Mouse (Mus musculus): ENCODE results near the gene Pold2. TPM values are rescaled to one million over a fixed set of nuclear protein-coding genes. Genes with fewer than 3 reads are reported as not detected.

Gene Pold2
- polyA plus RNA-seq, 1 experiment from 2014 or later: 115 TPM

- Histone ChIP-seq H3K9ac (ENCODE audit: low read length) (no peak overlapping the region), H3K4me3 (ENCODE audit: low read length) (no peak overlapping the region), H3K36me3 (ENCODE audit: control insufficient read depth, insufficient read depth) (no peaks in the 10 kb centered on the region), H3K27me3 (ENCODE audit: control insufficient read depth, insufficient read depth, low read length) (peaks cover 3% of the 10 kb centered on the region; the same call in 1 of the 2 replicates), H3K4me2 (ENCODE audit: low read depth, low read length) (no peak overlapping the region), H3K27ac (ENCODE audit: low read length) (no peak overlapping the region), H3K9me3 (replicated peaks; ENCODE audit: control insufficient read depth, low read length) (peaks cover 3% of the 10 kb centered on the region; the same call in 1 of the 2 replicates), H3K4me1 (ENCODE audit: control insufficient read depth, insufficient read depth, low read length) (peaks cover 16% of the 10 kb centered on the region)
- no peak for ATAC-seq (replicated peaks; ENCODE audit: extremely low read depth, insufficient read depth, low FRiP score)
- WGBS: 78% methylated on average over 13 of the region's 13 CpGs
Measured at GRCm38 (mm10) chr11:5859883-5860550, 18.1 kb downstream of the Pold2 start.

- H3K9me3 ChIP-seq (replicated peaks; ENCODE audit: control insufficient read depth, low read length): peaks cover 3% of the 10 kb centered on the region; the same call in 1 of the 2 replicates
- WGBS: 71% methylated on average over 1 of the region's 1 CpGs
- H3K4me2 ChIP-seq (ENCODE audit: low read depth, low read length): no peak overlapping the region
- H3K27ac ChIP-seq (ENCODE audit: low read length): no peak overlapping the region
- peaks cover 16% of the 10 kb centered on the region for H3K4me1 ChIP-seq (ENCODE audit: control insufficient read depth, insufficient read depth, low read length)
- H3K36me3 ChIP-seq (ENCODE audit: control insufficient read depth, insufficient read depth): no peaks in the 10 kb centered on the region
- no peak overlapping the region for H3K4me3 ChIP-seq (ENCODE audit: low read length)
- no peak for ATAC-seq (replicated peaks; ENCODE audit: extremely low read depth, insufficient read depth, low FRiP score)
- H3K9ac ChIP-seq (ENCODE audit: low read length): no peak overlapping the region
- H3K27me3 ChIP-seq (ENCODE audit: control insufficient read depth, insufficient read depth, low read length): 0 out of 2 replicates have a peak, but pooled peaks cover 3% of the 10 kb centered on the region
Measured at GRCm38 (mm10) chr11:5858723-5859122, 19.4 kb downstream of the Pold2 start.

- no peaks in the 10 kb centered on the region for H3K36me3 ChIP-seq (ENCODE audit: control insufficient read depth, insufficient read depth)
- peaks cover 3% of the 10 kb centered on the region; the same call in 1 of the 2 replicates for H3K9me3 ChIP-seq (replicated peaks; ENCODE audit: control insufficient read depth, low read length)
- 0 out of 2 replicates have a peak, but pooled peaks cover 3% of the 10 kb centered on the region for H3K27me3 ChIP-seq (ENCODE audit: control insufficient read depth, insufficient read depth, low read length)
- H3K9ac ChIP-seq (ENCODE audit: low read length): peak overlapping the region; percentile 26; the same call in 1 of the 2 replicates
- no peak overlapping the region for H3K4me3 ChIP-seq (ENCODE audit: low read length)
- 66% methylated on average over 8 of the region's 8 CpGs for WGBS
- ATAC-seq (replicated peaks; ENCODE audit: extremely low read depth, insufficient read depth, low FRiP score): no peak
- H3K4me1 ChIP-seq (ENCODE audit: control insufficient read depth, insufficient read depth, low read length): peaks cover 22% of the 10 kb centered on the region
- H3K27ac ChIP-seq (ENCODE audit: low read length): no peak overlapping the region; the same call in 1 of the 2 replicates
- H3K4me2 ChIP-seq (ENCODE audit: low read depth, low read length): no peak overlapping the region
Measured at GRCm38 (mm10) chr11:5856479-5857130, 21.5 kb downstream of the Pold2 start.

- Histone ChIP-seq H3K4me1 (ENCODE audit: control insufficient read depth, insufficient read depth, low read length) (peaks cover 22% of the 10 kb centered on the region), H3K27me3 (ENCODE audit: control insufficient read depth, insufficient read depth, low read length) (no peaks in the 10 kb centered on the region), H3K4me2 (ENCODE audit: low read depth, low read length) (no peak overlapping the region), H3K4me3 (ENCODE audit: low read length) (no peak overlapping the region), H3K9me3 (replicated peaks; ENCODE audit: control insufficient read depth, low read length) (peaks cover 3% of the 10 kb centered on the region; the same call in 1 of the 2 replicates), H3K9ac (ENCODE audit: low read length) (peak overlapping the region; percentile 26), H3K36me3 (ENCODE audit: control insufficient read depth, insufficient read depth) (no peaks in the 10 kb centered on the region), H3K27ac (ENCODE audit: low read length) (no peak overlapping the region; the same call in 1 of the 2 replicates)
- WGBS: 31% methylated on average over 7 of the region's 7 CpGs
- ATAC-seq (replicated peaks; ENCODE audit: extremely low read depth, insufficient read depth, low FRiP score): peak; percentile 15; the same call in 1 of the 2 replicates
Measured at GRCm38 (mm10) chr11:5855902-5856301, 22.2 kb downstream of the Pold2 start.

GRCm38 (mm10) chr11:5855481-5855880 lies 22.6 kb downstream of the Pold2 start:
- Histone ChIP-seq H3K9ac (ENCODE audit: low read length) (peak overlapping the region; percentile 26), H3K4me2 (ENCODE audit: low read depth, low read length) (no peak overlapping the region)

GRCm38 (mm10) chr11:5852314-5852713 lies 25.8 kb downstream of the Pold2 start:
- Histone ChIP-seq H3K4me3 (ENCODE audit: low read length) (no peak overlapping the region), H3K9ac (ENCODE audit: low read length) (no peak overlapping the region), H3K4me1 (ENCODE audit: control insufficient read depth, insufficient read depth, low read length) (peaks cover 31% of the 10 kb centered on the region), H3K36me3 (ENCODE audit: control insufficient read depth, insufficient read depth) (no peaks in the 10 kb centered on the region), H3K27me3 (ENCODE audit: control insufficient read depth, insufficient read depth, low read length) (no peaks in the 10 kb centered on the region), H3K27ac (ENCODE audit: low read length) (no peak overlapping the region), H3K9me3 (replicated peaks; ENCODE audit: control insufficient read depth, low read length) (no peaks in the 10 kb centered on the region), H3K4me2 (ENCODE audit: low read depth, low read length) (no peak overlapping the region)
- no peak; the same call in 1 of the 2 replicates for ATAC-seq (replicated peaks; ENCODE audit: extremely low read depth, insufficient read depth, low FRiP score)
- WGBS: 29% methylated on average over 1 of the region's 1 CpGs

More at GRCm38 (mm10) chr11:5855481-5855880, 22.6 kb downstream of the Pold2 start:
- Histone ChIP-seq H3K27me3 (ENCODE audit: control insufficient read depth, insufficient read depth, low read length) (no peaks in the 10 kb centered on the region), H3K9me3 (replicated peaks; ENCODE audit: control insufficient read depth, low read length) (peaks cover 3% of the 10 kb centered on the region; the same call in 1 of the 2 replicates), H3K4me1 (ENCODE audit: control insufficient read depth, insufficient read depth, low read length) (peaks cover 24% of the 10 kb centered on the region), H3K36me3 (ENCODE audit: control insufficient read depth, insufficient read depth) (no peaks in the 10 kb centered on the region), H3K4me3 (ENCODE audit: low read length) (no peak overlapping the region), H3K27ac (ENCODE audit: low read length) (no peak overlapping the region)
- ATAC-seq (replicated peaks; ENCODE audit: extremely low read depth, insufficient read depth, low FRiP score): no peak

- Histone ChIP-seq H3K36me3 (ENCODE audit: control insufficient read depth, insufficient read depth) (no peaks in the 10 kb centered on the region), H3K9me3 (replicated peaks; ENCODE audit: control insufficient read depth, low read length) (0 out of 2 replicates have a peak, but pooled peaks cover 3% of the 10 kb centered on the region), H3K4me3 (ENCODE audit: low read length) (no peak overlapping the region), H3K27me3 (ENCODE audit: control insufficient read depth, insufficient read depth, low read length) (no peaks in the 10 kb centered on the region), H3K4me1 (ENCODE audit: control insufficient read depth, insufficient read depth, low read length) (peaks cover 34% of the 10 kb centered on the region), H3K9ac (ENCODE audit: low read length) (no peak overlapping the region), H3K27ac (ENCODE audit: low read length) (peak overlapping the region; percentile 17; the same call in 1 of the 2 replicates), H3K4me2 (ENCODE audit: low read depth, low read length) (no peak overlapping the region)
- WGBS: 39% methylated on average over 4 of the region's 4 CpGs
- ATAC-seq (replicated peaks; ENCODE audit: extremely low read depth, insufficient read depth, low FRiP score): 0 out of 2 replicates have a peak, but pooled peaks have one; percentile 26
Measured at GRCm38 (mm10) chr11:5851021-5851736, 26.9 kb downstream of the Pold2 start.

GRCm38 (mm10) chr11:5850452-5850851 lies 27.6 kb downstream of the Pold2 start:
- Histone ChIP-seq H3K36me3 (ENCODE audit: control insufficient read depth, insufficient read depth) (no peaks in the 10 kb centered on the region), H3K27ac (ENCODE audit: low read length) (no peak overlapping the region), H3K4me1 (ENCODE audit: control insufficient read depth, insufficient read depth, low read length) (peaks cover 28% of the 10 kb centered on the region), H3K9me3 (replicated peaks; ENCODE audit: control insufficient read depth, low read length) (0 out of 2 replicates have a peak, but pooled peaks cover 3% of the 10 kb centered on the region), H3K4me3 (ENCODE audit: low read length) (no peak overlapping the region), H3K4me2 (ENCODE audit: low read depth, low read length) (no peak overlapping the region), H3K9ac (ENCODE audit: low read length) (no peak overlapping the region), H3K27me3 (ENCODE audit: control insufficient read depth, insufficient read depth, low read length) (no peaks in the 10 kb centered on the region)
- WGBS: 39% methylated on average over 5 of the region's 5 CpGs
- no peak for ATAC-seq (replicated peaks; ENCODE audit: extremely low read depth, insufficient read depth, low FRiP score)

Measured in heart, embryonic 16.5 days (tissue).